Mouse (Mus musculus): ENCODE measurements around the gene Fam126a. TPM values are rescaled to one million over a fixed set of nuclear protein-coding genes. Genes with fewer than 3 reads are reported as not detected.

Fam126a gene
- polyA plus RNA-seq, 1 experiment from 2014 or later = 38.7 TPM

DNA sequence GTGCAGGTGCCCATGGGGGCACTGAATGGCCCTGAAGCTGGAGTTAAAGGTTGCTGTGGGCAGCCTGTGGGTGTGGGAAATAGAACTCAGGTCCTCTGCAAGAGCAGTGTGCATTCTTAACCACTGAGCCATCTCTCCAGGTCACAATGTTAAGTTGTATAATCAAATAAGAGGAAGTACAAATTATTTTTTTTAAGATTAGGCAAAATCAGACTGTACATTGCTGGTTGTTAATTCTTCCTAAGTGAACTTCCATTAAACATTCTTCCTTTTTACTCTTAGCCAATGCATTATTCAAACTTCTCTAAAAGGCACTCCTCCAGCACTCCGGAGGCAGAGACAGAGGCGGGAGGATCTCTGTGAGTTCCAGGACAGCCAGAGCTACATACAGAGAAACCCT is 7.7 kb upstream of the Fam126a start:
- ATAC-seq = no peak
- Histone ChIP-seq H3K4me2 (replicated peaks) (no peak overlapping the region), H3K4me1 (replicated peaks) (no peaks in the 10 kb centered on the region), H3K27ac (no peak overlapping the region), H3K9me3 (no peaks in the 10 kb centered on the region), H3K36me3 (no peaks in the 10 kb centered on the region), H3K4me3 (replicated peaks) (no peak overlapping the region), H3K9ac (replicated peaks) (no peak overlapping the region), H3K27me3 (no peaks in the 10 kb centered on the region)
- WGBS = 90% methylated on average over 2 of the region's 2 CpGs

DNA sequence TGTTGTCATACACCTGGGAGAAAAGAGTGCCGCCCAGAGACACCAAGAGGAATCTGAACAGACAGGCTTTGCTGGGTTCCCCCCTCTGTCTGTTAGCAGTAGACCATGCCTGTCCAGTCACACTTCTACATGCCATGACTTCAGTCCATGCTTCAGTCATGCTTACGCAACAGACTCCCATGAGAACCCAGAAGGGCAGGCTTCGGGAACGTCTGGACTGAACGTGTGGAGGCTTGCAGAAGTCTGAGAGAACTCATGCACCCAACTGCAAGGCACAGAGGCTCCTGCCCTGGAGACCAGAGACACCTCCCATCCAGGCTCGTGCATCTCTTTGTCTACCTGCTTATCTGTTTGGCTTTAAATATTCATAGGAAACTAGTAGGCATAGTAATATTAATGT is 6.2 kb upstream of the Fam126a start:
- Histone ChIP-seq H3K4me2 (replicated peaks) (no peak overlapping the region), H3K4me3 (replicated peaks) (no peak overlapping the region), H3K36me3 (no peaks in the 10 kb centered on the region), H3K9me3 (no peaks in the 10 kb centered on the region), H3K27ac (no peak overlapping the region), H3K4me1 (replicated peaks) (no peaks in the 10 kb centered on the region), H3K27me3 (no peaks in the 10 kb centered on the region), H3K9ac (replicated peaks) (no peak overlapping the region)
- WGBS = 84% methylated on average over 6 of the region's 6 CpGs
- no peak for ATAC-seq

DNA sequence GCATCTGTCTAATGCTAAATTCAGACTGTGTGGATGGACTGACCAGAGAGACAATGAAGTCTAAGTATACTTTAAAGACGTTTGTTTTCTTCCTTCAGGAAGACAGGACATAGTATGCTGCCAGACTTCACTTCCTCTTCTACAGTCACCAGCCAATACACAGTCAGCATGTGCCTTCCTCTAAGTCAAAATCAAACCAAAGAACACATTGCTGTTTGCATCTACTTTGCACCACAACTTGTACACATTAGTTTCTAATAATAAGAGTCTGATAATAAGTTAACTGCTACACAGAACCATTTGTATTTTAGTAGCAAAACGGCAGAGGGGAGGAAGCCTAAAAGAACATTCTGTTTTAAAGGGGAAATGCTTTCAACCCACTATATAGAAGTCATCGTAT is 4.5 kb upstream of the Fam126a start:
- no peak for ATAC-seq
- H3K9me3 ChIP-seq = no peaks in the 10 kb centered on the region
- no peak overlapping the region for H3K27ac ChIP-seq
- no peaks in the 10 kb centered on the region for H3K27me3 ChIP-seq
- 69% methylated on average over 3 of the region's 3 CpGs for WGBS
- H3K36me3 ChIP-seq = no peaks in the 10 kb centered on the region
- no peak overlapping the region for H3K4me2 ChIP-seq (replicated peaks)
- H3K4me1 ChIP-seq (replicated peaks) = no peaks in the 10 kb centered on the region
- H3K4me3 ChIP-seq (replicated peaks) = no peak overlapping the region
- no peak overlapping the region for H3K9ac ChIP-seq (replicated peaks)

DNA sequence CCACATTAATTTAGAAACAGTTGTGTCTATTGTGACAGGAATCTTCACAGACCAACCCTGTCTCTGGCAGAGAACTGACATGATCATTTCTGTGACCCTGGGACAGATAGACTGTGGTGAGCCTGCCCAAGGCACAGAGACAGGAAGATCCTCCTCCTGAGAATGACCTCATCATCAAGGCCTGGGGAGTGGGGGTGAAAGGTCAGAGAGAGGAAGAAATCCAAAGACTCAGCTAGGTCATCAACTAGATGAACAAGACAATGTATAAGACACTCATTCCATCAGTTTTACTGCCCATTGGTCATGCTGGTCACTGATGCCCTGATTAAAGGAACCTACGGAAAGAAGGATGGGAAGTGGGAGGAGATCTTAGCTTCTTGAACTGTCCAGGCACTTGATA is 3.6 kb upstream of the Fam126a start:
- WGBS = 86% methylated on average over 1 of the region's 1 CpGs
- H3K27me3 ChIP-seq = no peaks in the 10 kb centered on the region

DNA sequence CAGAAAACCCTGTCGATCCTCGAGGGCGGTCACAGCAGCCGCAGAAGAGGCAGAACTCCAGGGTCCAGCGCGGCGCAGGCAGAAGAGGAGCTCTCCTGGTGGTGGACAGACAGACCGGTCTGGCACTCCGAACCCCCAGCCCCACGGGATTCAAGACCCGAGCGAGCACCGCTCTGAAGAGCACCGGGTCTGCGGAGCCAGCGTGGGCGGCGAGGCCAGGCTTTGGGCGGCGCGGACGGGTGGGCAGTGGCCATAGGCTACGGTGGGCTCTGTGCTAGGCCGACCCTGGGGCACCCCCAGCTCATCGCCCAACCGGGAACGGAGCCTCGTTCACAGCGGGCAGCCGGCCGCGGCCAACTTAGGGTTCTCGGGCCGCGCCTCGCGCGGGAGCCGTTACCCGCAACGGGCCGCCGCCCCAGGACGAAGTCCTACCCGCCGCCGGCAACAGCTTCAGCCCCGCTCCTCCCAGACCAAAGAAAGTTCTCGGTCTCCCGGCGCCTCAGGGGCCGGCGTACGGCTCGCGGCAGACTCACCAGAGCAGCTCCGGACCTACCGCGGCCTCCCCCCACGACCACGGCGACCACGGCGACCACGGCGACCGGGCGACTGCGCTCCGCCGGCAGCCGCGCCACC is 428 bp downstream of the Fam126a start:
- H3K4me2 ChIP-seq (replicated peaks) = peak overlapping the region; percentile 89
- peaks cover 21% of the 10 kb centered on the region for H3K4me1 ChIP-seq (replicated peaks)
- no peaks in the 10 kb centered on the region for H3K9me3 ChIP-seq
- peak overlapping the region; percentile 86 for H3K4me3 ChIP-seq (replicated peaks)
- ATAC-seq = peak; percentile 78
- peak overlapping the region; percentile 90 for H3K9ac ChIP-seq (replicated peaks)
- no peaks in the 10 kb centered on the region for H3K27me3 ChIP-seq
- peak overlapping the region; percentile 75 for H3K27ac ChIP-seq
- under 1% methylated on average over 70 of the region's 73 CpGs for WGBS
- H3K36me3 ChIP-seq = 0 out of 2 replicates have a peak, but pooled peaks cover 3% of the 10 kb centered on the region

More for the DNA sequence above, 3.6 kb upstream of the Fam126a start:
- Histone ChIP-seq H3K27ac (no peak overlapping the region), H3K4me2 (replicated peaks) (no peak overlapping the region), H3K36me3 (no peaks in the 10 kb centered on the region), H3K9ac (replicated peaks) (no peak overlapping the region), H3K4me3 (replicated peaks) (no peak overlapping the region), H3K4me1 (replicated peaks) (peaks cover 5% of the 10 kb centered on the region), H3K9me3 (no peaks in the 10 kb centered on the region)
- no peak for ATAC-seq

DNA sequence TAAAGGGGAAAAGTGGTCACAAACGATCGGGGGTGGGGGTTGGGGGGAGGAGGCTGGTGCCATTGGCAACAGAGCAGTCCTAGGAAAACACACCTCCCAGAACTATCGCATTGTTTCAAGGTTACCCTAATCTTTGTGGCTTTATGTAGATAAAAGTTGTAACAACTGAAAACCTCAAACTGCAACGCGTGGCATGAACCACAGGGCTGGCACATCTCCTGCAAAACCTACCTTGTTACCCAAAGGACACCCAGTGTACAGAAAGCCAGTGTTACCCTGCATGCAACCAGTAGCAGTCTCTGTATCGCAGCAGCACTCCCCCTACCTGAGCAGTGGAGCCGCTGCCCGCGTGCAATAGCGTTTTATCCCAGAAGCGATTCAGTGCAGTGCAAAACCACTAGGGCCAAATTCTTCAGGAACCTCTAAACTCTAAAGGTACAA is 1.1 kb downstream of the Fam126a start:
- ATAC-seq = peak; percentile 49
- peaks cover 21% of the 10 kb centered on the region for H3K4me1 ChIP-seq (replicated peaks)
- no peaks in the 10 kb centered on the region for H3K9me3 ChIP-seq
- H3K4me2 ChIP-seq (replicated peaks) = peak overlapping the region; percentile 89
- peaks cover 7% of the 10 kb centered on the region; the same call in 1 of the 2 replicates for H3K36me3 ChIP-seq
- H3K4me3 ChIP-seq (replicated peaks) = peak overlapping the region; percentile 86
- peak overlapping the region; percentile 90 for H3K9ac ChIP-seq (replicated peaks)
- 3% methylated on average over 11 of the region's 11 CpGs for WGBS
- no peaks in the 10 kb centered on the region for H3K27me3 ChIP-seq
- H3K27ac ChIP-seq = peak overlapping the region; percentile 75; the same call in 1 of the 2 replicates

DNA sequence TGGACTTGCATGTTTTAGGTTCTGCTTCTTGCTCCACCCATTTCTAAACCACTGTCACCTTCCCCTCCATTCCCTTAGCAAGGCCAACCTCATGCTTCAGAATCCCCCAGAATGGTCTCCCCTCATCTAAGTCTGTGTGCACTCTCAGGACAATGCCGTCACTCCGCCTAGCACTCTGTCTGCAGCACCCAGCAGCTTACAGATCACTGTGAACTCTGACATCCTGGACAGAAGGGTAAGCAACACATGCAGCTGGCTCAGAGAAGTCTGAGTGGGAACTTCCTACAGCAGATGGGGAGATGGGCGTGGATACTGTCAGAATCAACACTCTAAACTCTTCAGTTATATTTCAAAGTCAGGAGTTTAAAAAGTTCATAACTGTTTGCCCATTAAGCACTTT is 5.5 kb downstream of the Fam126a start:
- Histone ChIP-seq H3K9me3 (no peaks in the 10 kb centered on the region), H3K4me1 (replicated peaks) (peaks cover 35% of the 10 kb centered on the region), H3K9ac (replicated peaks) (no peak overlapping the region), H3K4me3 (replicated peaks) (no peak overlapping the region), H3K27me3 (no peaks in the 10 kb centered on the region), H3K27ac (no peak overlapping the region), H3K36me3 (peaks cover 7% of the 10 kb centered on the region; the same call in 1 of the 2 replicates), H3K4me2 (replicated peaks) (no peak overlapping the region)
- no peak for ATAC-seq
- WGBS = 93% methylated on average over 3 of the region's 3 CpGs

DNA sequence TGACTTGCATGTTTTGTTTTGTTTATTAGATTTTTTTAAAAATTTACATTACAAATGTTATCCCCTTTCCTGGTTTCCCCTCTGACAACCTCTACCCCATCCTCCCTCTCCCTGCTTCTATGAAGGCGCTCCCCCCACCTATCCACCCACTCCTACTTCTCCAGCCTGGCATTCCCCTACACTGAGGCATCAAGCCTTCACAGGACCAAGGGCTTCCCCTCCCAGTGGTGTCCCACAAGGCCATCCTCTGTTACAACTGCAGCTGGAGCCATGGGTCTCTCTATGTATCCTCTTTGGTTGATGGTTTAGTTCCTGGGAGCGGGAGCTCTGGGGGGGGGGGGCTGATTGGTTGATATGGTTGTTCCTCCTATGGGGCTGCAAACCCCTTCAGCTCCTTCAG is 7.3 kb downstream of the Fam126a start:
- no peak for ATAC-seq
- no peak overlapping the region for H3K4me2 ChIP-seq (replicated peaks)
- 97% methylated on average over 2 of the region's 2 CpGs for WGBS
- H3K4me3 ChIP-seq (replicated peaks) = no peak overlapping the region
- no peaks in the 10 kb centered on the region for H3K27me3 ChIP-seq
- peaks cover 7% of the 10 kb centered on the region; the same call in 1 of the 2 replicates for H3K36me3 ChIP-seq
- H3K9me3 ChIP-seq = no peaks in the 10 kb centered on the region
- no peak overlapping the region for H3K9ac ChIP-seq (replicated peaks)
- no peak overlapping the region for H3K27ac ChIP-seq
- H3K4me1 ChIP-seq (replicated peaks) = peaks cover 39% of the 10 kb centered on the region

DNA sequence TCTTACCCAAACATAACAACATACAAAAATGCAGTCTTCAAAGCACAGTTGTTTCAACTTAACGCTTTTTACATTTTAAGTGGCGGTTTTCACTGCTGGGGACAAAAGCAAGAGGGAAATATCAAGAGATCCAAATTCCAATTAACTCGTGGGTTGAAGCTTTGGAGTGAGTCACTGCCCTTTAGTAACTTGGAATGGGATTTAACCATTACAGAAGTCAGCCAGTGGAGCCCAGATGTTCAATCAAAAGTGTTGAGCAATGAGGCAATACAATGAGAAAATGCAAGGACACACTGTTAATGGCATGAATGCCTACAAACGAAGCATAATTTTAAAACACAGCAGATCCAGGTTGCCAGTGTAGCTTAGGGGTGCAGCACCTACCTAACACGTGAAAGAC is 8.8 kb downstream of the Fam126a start:
- Histone ChIP-seq H3K4me2 (replicated peaks) (no peak overlapping the region), H3K27me3 (no peaks in the 10 kb centered on the region), H3K27ac (no peak overlapping the region), H3K4me3 (replicated peaks) (no peak overlapping the region), H3K36me3 (peaks cover 4% of the 10 kb centered on the region; the same call in 1 of the 2 replicates), H3K4me1 (replicated peaks) (peaks cover 34% of the 10 kb centered on the region), H3K9me3 (no peaks in the 10 kb centered on the region), H3K9ac (replicated peaks) (no peak overlapping the region)
- ATAC-seq = no peak
- WGBS = 65% methylated on average over 5 of the region's 5 CpGs

DNA sequence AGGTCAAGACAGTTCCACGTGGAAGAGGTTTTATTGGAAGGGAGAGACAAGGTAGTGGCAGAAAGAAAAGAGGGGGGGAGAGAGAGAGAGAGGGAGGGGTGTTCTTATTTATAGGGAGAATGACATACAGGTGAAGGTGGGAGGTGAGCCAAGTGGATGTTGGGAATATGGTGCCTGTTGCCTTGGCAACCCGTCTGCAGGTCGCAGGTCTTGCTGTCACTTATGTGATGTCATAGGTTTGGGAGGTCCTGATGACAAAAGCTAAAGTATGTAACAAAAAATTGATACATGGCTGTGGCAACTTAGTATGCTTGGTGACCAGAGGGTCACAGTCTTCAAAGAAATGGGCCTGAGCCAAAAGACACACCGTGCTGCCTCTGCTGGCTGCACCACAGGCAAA is 10.1 kb downstream of the Fam126a start:
- H3K36me3 ChIP-seq = peaks cover 7% of the 10 kb centered on the region
- 0 out of 2 replicates have a peak, but pooled peaks have one; percentile 11 for ATAC-seq
- peaks cover 34% of the 10 kb centered on the region for H3K4me1 ChIP-seq (replicated peaks)
- WGBS = 62% methylated on average over 4 of the region's 4 CpGs
- H3K9ac ChIP-seq (replicated peaks) = no peak overlapping the region
- H3K4me3 ChIP-seq (replicated peaks) = no peak overlapping the region
- no peaks in the 10 kb centered on the region for H3K27me3 ChIP-seq
- no peaks in the 10 kb centered on the region for H3K9me3 ChIP-seq
- H3K27ac ChIP-seq = peak overlapping the region; percentile 83
- H3K4me2 ChIP-seq (replicated peaks) = no peak overlapping the region

DNA sequence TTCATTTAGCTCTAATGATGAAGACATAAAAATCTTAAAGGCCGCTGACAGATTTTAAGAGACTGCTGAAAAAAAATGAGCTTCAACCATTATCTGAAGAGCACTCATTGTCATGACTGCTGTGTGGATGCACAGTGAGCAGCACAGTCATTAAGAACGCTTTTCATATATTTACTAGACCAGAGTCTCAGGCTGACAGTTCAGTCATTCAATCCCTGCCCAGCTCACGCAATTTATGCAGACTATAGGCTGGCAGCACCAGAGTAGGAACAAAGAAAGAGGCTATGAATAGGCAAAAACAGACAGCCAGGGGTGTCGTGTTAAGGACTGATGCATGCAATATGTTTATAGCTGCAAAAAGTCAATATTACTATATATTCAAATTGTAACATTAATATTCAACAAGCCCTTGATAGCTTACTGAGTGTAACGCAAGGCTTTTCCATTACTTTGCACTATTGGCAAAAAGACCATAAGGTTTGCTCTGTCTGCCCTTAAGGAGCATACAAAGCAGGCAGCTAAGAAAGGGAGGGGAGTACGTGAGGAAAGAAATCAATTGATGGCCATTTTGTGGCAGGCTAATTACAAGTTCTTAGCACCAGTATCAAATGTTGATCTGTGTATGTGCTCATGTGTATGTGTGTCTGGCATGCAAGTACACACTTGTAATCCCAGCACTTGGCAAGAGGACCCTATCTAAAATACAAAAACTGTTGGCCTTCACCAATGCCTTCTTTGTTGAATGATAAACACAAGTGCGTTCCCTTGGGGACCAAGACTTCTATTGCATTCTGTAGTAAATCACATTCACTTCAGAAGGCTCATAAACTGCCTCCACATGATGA is 10.9 kb downstream of the Fam126a start:
- Histone ChIP-seq H3K27ac (peak overlapping the region; percentile 83), H3K9me3 (no peaks in the 10 kb centered on the region), H3K4me1 (replicated peaks) (peaks cover 34% of the 10 kb centered on the region), H3K4me2 (replicated peaks) (no peak overlapping the region; the same call in 1 of the 2 replicates), H3K9ac (replicated peaks) (0 out of 2 replicates have a peak overlapping the region, but pooled peaks have one; percentile 15), H3K27me3 (no peaks in the 10 kb centered on the region), H3K4me3 (replicated peaks) (no peak overlapping the region), H3K36me3 (peaks cover 3% of the 10 kb centered on the region)
- peak; percentile 88 for ATAC-seq
- WGBS = 19% methylated on average over 7 of the region's 7 CpGs

DNA sequence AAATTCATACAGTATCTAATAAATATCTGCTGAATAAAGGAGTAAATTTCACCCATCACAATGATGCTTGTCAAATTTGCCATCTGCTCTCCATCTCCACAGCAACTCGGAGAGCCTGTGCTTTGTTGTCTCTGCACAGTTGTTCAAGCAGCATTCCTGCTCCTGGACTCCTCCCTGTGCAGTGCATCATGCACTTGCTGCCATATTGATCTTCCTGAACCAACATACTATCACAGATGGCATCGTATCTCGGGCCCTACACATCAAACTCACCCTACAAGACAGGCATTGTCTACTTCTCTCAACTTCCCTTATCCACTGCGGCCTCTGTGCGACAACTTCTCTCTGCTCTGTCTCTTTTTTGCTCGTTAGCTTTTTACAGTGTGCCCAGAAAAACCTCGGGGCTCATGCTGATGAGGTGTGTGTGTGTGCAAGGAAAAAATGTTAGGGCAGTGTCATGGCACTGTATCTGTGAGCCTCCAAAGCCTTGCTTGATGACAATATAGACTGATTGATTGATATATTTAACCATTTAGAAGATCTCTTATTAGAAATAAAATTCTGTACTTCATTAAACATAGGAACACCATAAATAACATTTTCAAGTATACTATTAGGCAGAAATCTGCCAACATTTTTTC is 11.7 kb downstream of the Fam126a start:
- ATAC-seq = peak; percentile 38
- Histone ChIP-seq H3K27me3 (no peaks in the 10 kb centered on the region), H3K27ac (peak overlapping the region; percentile 89), H3K4me1 (replicated peaks) (peaks cover 34% of the 10 kb centered on the region), H3K36me3 (peaks cover 3% of the 10 kb centered on the region; the same call in 1 of the 2 replicates), H3K4me3 (replicated peaks) (no peak overlapping the region), H3K4me2 (replicated peaks) (peak overlapping the region; percentile 15), H3K9ac (replicated peaks) (no peak overlapping the region; the same call in 1 of the 2 replicates), H3K9me3 (no peaks in the 10 kb centered on the region)
- 54% methylated on average over 7 of the region's 7 CpGs for WGBS
